Mouse (Mus musculus) T-helper 1 cell (primary cell): ENCODE measurements around the gene Jmjd8.

Source experiments
- in situ Hi-C: fragments of 300-600 bp; cut with MboI, MseI; formaldehyde crosslinking; loops from one replicate; pipeline ENCODE4 v1.15.1; 2025; ENCODE audit warnings: high pct_unique_total_duplicates

Gene Jmjd8

DNA sequence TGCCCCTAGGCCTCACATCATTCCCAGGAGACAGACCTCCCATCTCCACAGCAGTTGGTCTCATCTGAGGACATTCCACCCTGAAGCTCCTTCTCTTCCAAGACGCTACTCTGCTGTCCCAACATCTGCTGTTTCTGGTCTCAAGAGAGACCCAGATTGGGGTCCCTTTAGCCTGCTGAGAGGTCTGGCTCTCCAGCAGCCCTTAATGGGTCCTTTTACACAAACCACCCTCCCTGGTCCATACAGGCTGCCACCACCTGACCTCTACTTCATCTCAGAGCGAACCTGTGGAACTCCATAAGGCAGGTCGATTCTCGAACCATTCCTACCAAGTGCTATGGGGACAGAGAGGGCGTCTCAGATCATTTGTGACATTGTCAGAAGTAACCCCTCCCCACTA is 20.6 kb upstream of the Jmjd8 start:
- in situ Hi-C loops: no loop called here

GRCm38 (mm10) chr17:25808789-25809605 is 19.7 kb upstream of the Jmjd8 start, which contains the start of gene Fbxl16:
Fbxl16 (plus strand) TSS chr17:25809085.
- in situ Hi-C loops: no loop called here

DNA sequence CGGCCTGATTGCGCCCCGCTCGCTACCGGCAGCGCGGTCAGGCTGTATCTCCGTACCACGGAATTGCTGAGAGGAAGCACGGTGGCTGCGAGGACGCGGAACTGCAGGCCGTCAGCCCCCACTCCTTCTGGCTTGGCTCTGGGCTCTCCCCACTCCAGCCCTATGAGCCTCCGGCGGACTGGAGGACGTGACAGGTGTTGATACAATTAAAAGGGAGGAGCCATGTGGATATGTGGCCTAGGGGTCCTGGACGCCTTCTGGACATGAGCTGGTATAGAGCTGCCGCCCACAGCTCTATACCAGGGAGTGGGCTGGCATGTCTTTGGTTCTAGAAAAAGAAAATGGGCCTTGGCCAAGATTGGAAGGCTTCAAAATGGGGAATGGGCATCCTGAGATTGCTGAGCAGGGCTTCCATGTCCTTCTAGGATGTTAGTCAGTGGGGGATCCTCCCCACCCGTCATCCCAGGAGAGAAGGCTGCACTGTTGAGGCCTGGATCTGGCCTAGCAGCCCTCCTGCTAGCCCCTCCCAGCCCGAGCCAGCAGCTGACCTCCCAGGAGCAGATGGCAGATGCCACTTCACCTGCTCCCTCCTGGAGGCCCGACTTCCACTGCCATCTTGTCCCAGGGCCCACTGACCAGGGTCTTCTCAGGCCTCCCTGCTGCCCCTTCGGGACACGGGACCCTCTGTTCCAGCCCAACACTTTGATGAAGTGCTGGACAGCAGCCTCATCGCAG is 18.9 kb upstream of the Jmjd8 start:
- in situ Hi-C loops: no loop called here

DNA sequence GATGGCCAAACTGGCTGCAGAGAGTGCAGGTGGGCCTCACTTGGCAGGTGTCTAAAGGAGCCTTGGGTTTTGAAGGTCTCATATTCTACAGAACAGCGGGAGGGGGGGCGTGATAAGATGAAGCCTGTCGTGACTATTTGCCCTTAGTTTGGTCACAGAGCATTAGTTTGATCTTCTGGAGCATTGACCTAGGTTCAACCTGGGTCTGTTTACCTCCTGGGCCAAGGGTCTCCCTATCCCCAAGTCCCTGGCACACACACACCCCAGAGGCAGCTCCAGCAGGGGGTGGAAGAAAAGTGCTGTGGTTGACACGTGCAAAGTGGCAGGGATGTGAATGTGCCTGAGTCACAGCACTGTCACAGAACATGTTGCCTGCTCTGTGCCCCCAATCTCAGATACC is 17.8 kb upstream of the Jmjd8 start:
- in situ Hi-C loops: no loop called here

DNA sequence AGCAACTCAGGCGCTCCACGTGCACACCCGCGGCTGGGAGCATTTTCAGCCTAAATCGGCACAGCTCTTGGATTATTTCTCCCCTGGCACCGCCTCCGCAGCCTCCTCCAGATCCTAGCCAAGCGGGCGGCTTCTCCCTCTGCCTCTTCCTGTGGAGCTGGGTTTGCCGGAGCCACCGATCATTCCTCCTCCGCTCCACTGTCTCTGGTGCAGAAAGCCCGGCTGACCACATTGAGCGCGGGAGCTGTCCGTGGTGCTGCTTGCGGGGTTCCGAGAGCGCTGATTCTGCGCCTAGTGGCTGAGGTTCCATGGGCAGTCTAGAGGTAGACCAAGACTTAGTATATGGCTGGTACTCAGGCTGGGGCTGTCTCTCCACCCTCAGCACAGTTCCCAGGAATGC is 15.2 kb upstream of the Jmjd8 start:
- in situ Hi-C loops: no loop called here

DNA sequence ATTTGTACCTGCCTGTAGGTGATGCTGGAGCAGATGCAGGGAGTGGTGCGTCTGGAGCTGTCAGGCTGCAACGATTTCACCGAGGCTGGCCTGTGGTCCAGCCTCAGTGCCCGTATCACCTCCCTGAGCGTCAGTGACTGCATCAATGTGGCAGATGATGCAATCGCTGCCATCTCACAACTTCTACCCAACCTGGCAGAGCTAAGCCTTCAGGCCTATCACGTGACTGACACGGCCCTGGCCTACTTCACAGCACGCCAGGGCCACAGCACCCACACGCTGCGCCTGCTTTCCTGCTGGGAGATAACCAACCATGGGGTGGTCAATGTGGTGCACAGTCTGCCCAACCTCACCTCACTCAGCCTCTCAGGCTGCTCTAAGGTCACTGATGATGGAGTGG is 11.0 kb upstream of the Jmjd8 start:
- in situ Hi-C loops: no loop called here

GRCm38 (mm10) chr17:25818851-25819780 is 9.6 kb upstream of the Jmjd8 start:
- in situ Hi-C loops: no loop called here

GRCm38 (mm10) chr17:25823452-25823851 is 5.2 kb upstream of the Jmjd8 start, which contains the start of gene Wdr24:
Wdr24 (plus strand) TSS chr17:25823627.
- in situ Hi-C loops: no loop called here

- in situ Hi-C loops: no loop called here
Measured at GRCm38 (mm10) chr17:25824362-25825142, 4.1 kb upstream of the Jmjd8 start.

- in situ Hi-C loops: no loop called here
Measured at GRCm38 (mm10) chr17:25825311-25825710, 3.4 kb upstream of the Jmjd8 start.

DNA sequence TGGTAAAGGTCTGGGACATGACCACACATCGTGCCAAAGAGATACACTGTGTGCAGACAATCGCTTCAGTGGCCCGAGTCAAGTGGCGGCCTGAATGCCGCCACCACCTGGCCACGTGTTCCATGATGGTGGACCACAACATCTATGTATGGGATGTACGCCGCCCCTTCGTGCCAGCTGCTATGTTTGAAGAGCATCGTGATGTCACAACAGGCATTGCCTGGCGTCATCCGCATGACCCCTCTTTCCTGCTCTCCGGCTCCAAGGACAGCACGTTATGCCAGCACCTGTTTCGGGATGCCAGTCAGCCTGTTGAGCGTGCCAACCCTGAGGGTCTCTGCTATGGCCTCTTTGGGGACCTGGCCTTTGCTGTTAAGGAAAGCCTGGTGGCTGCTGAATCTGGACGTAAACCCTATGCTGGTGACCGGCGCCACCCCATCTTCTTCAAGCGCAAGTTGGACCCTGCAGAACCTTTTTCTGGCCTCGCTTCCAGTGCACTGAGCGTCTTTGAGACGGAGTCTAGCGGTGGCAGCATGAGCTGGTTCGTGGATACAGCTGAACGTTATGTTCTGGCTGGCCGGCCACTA is 2.6 kb upstream of the Jmjd8 start:
- in situ Hi-C loops: no loop called here

DNA sequence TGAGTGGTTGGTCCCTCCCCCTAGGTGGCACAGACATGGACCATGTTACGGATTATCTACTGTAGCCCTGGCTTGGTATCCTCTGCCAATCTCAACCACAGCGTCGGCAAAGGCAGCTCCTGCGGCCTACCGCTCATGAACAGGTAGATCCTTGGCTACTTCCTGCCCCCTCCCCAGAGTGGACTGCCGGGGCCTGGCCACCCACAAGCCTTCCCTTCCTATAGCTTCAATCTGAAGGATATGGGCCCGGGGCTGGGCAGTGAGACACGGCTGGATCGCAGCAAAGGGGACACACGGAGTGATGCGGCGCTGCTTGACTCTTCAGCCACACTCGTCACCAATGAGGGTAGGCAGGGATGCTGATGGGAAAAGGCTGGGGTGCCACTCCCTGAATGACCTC is 1.7 kb upstream of the Jmjd8 start:
- in situ Hi-C loops: no loop called here

- in situ Hi-C loops: no loop called here
Measured at GRCm38 (mm10) chr17:25827546-25828222, 983 bp upstream of the Jmjd8 start.

- in situ Hi-C loops: no loop called here
Measured at GRCm38 (mm10) chr17:25828223-25828594, 458 bp upstream of the Jmjd8 start.

DNA sequence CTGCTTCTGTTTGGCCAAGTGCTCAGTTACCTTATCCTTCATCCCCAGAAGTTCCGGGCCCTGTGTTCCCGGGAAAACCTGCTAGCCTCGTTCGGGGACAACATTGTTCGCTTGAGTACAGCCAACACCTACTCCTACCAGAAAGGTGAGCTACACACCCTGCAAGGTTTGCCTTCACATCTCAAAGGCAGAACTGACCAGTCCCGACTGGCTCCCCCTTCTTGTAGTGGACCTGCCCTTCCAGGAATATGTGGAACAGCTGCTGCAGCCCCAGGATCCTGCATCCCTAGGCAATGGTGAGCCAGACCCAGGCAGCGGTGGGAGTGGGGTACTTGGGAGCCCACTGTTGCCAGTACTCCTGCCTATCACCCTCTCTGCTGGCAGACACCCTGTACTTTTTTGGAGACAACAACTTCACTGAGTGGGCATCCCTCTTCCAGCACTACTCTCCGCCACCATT is 921 bp downstream of the Jmjd8 start:
- in situ Hi-C loops: loop anchor here (10.0 kb wide), 1 partner anchor 815 kb away; the partner anchor contains the start of genes Cramp1l and Ift140

- in situ Hi-C loops: loop anchor here (10.0 kb wide), 1 partner anchor 815 kb away; the partner anchor contains the start of genes Cramp1l and Ift140
Measured at GRCm38 (mm10) chr17:25830200-25830753, 1.6 kb downstream of the Jmjd8 start.

DNA sequence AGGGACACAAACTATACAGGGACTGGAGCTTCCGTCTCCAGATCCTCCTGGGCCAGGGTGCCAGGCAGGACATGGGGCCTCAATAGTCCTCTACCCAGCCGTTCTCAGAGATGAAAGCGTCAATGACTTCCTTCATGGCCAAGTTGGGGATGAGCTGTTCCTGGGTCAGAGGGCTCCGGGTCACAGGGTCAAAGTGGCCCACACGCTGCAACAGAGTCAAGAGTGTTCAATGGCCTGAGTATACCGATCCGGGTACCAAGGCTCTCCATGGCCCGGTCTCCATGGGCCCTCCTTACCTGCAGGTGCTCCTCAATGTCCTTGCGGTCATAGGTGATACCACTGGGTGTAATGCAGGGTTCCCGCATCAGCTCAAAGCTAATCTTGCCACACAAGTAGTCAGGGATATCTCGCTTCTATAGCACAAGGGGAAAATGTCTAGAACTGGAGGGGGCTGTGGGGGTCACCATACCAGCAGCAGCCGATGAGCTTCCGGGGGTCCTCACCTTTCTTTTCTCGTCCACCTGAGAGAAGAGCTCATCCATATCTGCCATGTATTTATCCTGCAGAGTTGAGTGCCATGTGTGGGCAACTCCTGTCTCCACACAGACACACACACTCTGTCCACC is 2.3 kb downstream of the Jmjd8 start:
- in situ Hi-C loops: loop anchor here (10.0 kb wide), 1 partner anchor 816 kb away; the partner anchor contains the start of genes Cramp1l and Ift140

DNA sequence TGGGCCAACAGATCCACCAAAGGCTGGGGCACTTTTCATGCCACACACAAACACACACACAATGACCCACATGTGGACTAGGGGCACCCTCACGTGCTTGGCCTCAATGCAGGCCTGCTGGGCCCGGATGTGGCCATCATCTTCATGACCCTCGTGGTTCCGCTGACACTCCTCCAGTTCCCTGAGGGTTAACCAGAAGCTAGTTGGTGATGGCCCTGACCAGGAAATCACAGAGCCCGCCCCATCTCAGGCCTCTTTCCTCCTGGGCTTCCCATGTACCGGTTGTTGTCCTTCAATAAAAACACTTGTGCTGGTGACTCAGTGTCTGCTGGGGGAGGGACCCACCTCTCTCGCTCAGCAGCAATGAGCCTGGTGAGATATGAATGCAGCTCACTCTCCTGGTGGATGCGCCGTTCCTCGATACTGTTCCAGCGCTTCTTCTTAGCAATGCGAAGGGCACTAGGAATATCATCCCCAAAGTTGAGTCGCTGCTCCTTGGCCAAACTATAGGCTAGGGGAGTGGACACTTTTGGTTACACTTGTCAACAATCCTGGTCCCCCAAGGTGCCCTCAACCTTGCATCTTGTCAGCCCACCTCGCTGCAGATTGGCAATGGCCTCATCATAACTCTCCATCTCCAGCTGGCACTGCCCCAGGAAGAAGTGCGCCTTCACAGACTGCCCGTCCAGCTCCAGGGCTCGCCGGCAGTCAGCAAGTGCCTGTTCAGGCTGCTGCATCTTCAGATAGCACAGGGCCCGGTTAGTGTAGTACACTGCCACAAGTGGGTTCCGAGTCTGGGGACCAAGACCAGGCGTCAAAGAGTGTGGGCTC is 3.0 kb downstream of the Jmjd8 start:
- in situ Hi-C loops: loop anchor here (10.0 kb wide), 1 partner anchor 817 kb away; the partner anchor contains the start of genes Cramp1l and Ift140
